Mouse (Mus musculus) hindbrain, embryonic 16.5 days (tissue): ENCODE data around the gene Fars2. TPM values are rescaled to one million over a fixed set of nuclear protein-coding genes. Genes with fewer than 3 reads are reported as not detected.
A peak's percentile ranks its signal among the peaks of the same experiment; 100 is the strongest.
"Not testable (repeated sequence)": the region's sequence is repeated elsewhere in the genome, so short reads cannot be mapped to it uniquely, and the experiment has no call there.

ENCODE experiments used
- ATAC-seq: fragments of 200-750 bp; cut with Nextera tagmentation; 2 replicates; pipeline ENCODE4 v1.8.0; 2017; ENCODE audit warnings: moderate TSS enrichment, moderate library complexity
- H3K27ac ChIP-seq: fragments of 300-500 bp; sonication (generic); 2 replicates; pipeline ENCODE4 v1.5.1; 2014; ENCODE audit warnings: low read depth, mild to moderate bottlenecking, control low read depth, low read length, moderate library complexity
- H3K27me3 ChIP-seq: fragments of 300-500 bp; sonication (generic); replicated peaks from 2 replicates; pipeline ENCODE4 v1.6.1; 2014; ENCODE audit warnings: low read length; ENCODE audit not compliant: control insufficient read depth, insufficient read depth
- H3K36me3 ChIP-seq: fragments of 300-500 bp; sonication (generic); 2 replicates; pipeline ENCODE4 v1.6.1; 2014; ENCODE audit warnings: mild to moderate bottlenecking, low read length, moderate library complexity, mixed read lengths; ENCODE audit not compliant: control insufficient read depth, insufficient read depth
- H3K4me1 ChIP-seq: fragments of 300-500 bp; sonication (generic); 2 replicates; pipeline ENCODE4 v1.6.1; 2014; ENCODE audit warnings: low read depth, low read length; ENCODE audit not compliant: control insufficient read depth, insufficient read depth
- H3K4me2 ChIP-seq: fragments of 300-500 bp; sonication (generic); 2 replicates; pipeline ENCODE4 v1.6.1; 2014; ENCODE audit warnings: mild to moderate bottlenecking, low read length, control low read depth, moderate library complexity
- H3K4me3 ChIP-seq: fragments of 300-500 bp; sonication (generic); 2 replicates; pipeline ENCODE4 v1.5.1; 2014; ENCODE audit warnings: mild to moderate bottlenecking, low read length, control low read depth, moderate library complexity
- H3K9ac ChIP-seq: fragments of 300-500 bp; sonication (generic); 2 replicates; pipeline ENCODE4 v1.6.1; 2014; ENCODE audit warnings: low read depth, mild to moderate bottlenecking, control low read depth, low read length, moderate library complexity
- H3K9me3 ChIP-seq: fragments of 300-500 bp; sonication (generic); 2 replicates; pipeline ENCODE4 v1.6.1; 2014; ENCODE audit warnings: mild to moderate bottlenecking, low read length, moderate library complexity; ENCODE audit not compliant: control insufficient read depth
- WGBS: fragments of 180-500 bp; shearing (Covaris S2); extraction: QIAGEN DNeasy Blood & Tissue Kit; methylation state at CpG from one replicate; pipeline ENCODE4 v1.1.7; 2014; 5-methylcytosine and 5-hydroxymethylcytosine counted together
- polyA plus RNA-seq: library from polyadenylated mRNA; unstranded; fragments of >200 nt; fragmentation: Nextera tagmentation; extraction: Ambion mirVana; gene quantifications from 2 replicates; pipeline ENCODE4 v1.2.1, GENCODE M21; 2015

The Fars2 gene
- polyA plus RNA-seq, 1 experiment from 2014 or later, result 29.2 TPM

DNA sequence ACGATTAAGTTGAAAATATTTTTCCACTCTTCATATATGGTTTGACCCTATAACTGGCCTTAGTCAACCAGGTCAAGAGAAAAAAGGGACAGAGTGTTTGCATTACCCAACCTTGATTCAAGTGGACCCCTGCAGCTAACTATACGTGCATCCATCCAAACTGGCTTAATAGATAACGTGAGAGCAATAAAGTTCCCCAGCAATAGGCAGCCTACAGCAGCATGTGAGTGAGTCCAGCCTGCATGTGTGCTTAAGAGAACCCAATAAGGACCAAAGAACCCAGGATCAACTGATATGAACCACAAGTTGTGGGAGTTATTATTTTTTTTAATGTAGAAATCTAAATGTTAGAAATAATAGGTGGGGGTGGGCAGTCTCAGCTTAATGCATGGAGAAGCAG is 213.3 kb downstream of the Fars2 start:
- Histone ChIP-seq H3K4me3 (no peak overlapping the region), H3K27me3 (no peaks in the 10 kb centered on the region), H3K4me2 (no peak overlapping the region), H3K9ac (no peak overlapping the region), H3K36me3 (no peaks in the 10 kb centered on the region), H3K27ac (no peak overlapping the region), H3K9me3 (no peaks in the 10 kb centered on the region), H3K4me1 (no peaks in the 10 kb centered on the region)
- no peak for ATAC-seq
- WGBS, result 72% methylated on average over 3 of the region's 3 CpGs

DNA sequence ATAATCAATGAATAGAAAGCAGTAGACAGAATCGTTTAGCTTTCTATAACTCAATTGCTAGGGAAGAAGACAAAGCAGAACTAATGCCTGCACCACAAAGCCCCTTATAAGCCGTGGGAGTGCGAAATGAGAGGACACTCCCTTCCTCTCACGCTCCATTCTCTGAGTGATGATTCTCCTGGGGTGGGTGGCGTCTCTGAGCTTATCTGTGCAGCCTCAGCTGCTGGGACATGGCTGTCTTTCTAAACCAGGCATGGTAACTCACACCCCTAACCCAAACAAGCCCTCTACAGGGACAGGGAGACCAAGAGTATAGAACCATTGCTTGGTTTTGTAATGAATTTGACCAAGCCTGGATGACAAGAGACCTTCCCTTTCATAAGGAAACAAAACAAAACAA is 217.5 kb downstream of the Fars2 start:
- Histone ChIP-seq H3K27me3 (no peaks in the 10 kb centered on the region), H3K36me3 (no peaks in the 10 kb centered on the region), H3K4me1 (no peaks in the 10 kb centered on the region), H3K9me3 (no peaks in the 10 kb centered on the region), H3K4me3 (no peak overlapping the region), H3K9ac (no peak overlapping the region), H3K27ac (no peak overlapping the region), H3K4me2 (no peak overlapping the region)
- WGBS, result 34% methylated on average over 5 of the region's 5 CpGs
- ATAC-seq, result no peak

DNA sequence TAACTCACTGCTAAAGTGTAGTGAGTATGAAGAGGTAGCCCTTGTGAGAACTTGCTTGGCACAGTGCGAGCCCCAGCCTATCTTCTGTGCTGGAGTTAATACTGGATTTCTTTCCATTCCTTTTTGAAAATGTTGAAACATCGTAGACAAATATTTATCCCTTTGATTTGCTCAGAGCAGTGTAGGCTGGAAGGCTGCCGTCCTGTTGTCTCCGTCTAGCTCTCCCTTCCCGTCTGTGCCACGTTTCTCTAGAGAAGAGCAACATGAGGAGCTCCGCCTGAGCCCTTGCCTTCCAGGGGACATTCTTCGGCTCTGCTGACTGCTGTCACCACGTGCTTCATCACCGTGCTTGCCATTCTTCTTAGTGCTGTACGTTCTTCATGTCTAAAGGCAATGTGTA is 234.3 kb downstream of the Fars2 start:
- no peaks in the 10 kb centered on the region for H3K36me3 ChIP-seq
- H3K9ac ChIP-seq, result no peak overlapping the region
- H3K27me3 ChIP-seq, result no peaks in the 10 kb centered on the region
- 79% methylated on average over 11 of the region's 11 CpGs for WGBS
- no peaks in the 10 kb centered on the region for H3K4me1 ChIP-seq
- no peaks in the 10 kb centered on the region for H3K9me3 ChIP-seq
- no peak for ATAC-seq
- H3K4me2 ChIP-seq, result no peak overlapping the region
- no peak overlapping the region for H3K27ac ChIP-seq
- no peak overlapping the region for H3K4me3 ChIP-seq

DNA sequence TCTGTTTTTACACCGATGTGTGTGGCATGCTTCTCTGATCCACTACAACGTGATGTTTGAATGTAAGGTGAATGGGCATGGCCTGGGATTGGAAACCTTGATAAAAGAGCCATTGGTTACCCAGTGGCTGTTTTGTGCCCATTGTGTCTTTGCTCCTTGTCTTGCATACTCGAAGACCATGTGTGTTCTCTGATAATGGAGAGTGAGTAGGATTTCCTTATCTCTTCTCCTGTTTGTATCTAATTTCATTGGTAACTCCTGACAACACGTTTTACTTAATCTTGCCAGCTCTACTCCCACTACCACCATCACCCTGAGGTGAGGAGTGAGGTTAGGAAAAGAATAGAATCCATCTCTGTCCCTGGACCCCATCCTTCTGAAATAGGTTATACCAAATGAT is 240.3 kb downstream of the Fars2 start:
- no peaks in the 10 kb centered on the region for H3K36me3 ChIP-seq
- no peak overlapping the region for H3K27ac ChIP-seq
- no peak overlapping the region for H3K9ac ChIP-seq
- WGBS, result 76% methylated on average over 4 of the region's 4 CpGs
- ATAC-seq, result no peak
- no peak overlapping the region for H3K4me2 ChIP-seq
- no peak overlapping the region for H3K4me3 ChIP-seq
- no peaks in the 10 kb centered on the region for H3K4me1 ChIP-seq
- H3K9me3 ChIP-seq, result no peaks in the 10 kb centered on the region
- H3K27me3 ChIP-seq, result no peaks in the 10 kb centered on the region

DNA sequence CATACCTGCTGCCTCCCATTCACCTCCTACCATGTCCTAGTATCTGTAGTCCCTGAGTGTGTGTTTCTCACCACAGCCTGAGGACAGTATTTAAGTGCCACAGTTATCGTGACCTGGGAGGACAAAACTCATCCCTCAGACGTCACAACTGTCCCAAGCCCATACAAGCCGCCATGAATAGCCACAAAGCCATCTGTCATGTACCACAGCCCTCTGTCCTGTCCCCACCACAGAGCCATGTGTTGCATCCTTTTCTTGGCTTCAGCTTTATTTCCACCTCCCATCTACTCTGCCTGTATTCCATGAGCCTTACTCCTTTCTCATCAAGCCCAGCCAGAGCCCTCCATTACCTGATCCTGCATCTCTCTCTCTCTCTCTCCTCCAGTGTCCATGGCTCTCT is 244.2 kb downstream of the Fars2 start:
- Histone ChIP-seq H3K4me1 (no peaks in the 10 kb centered on the region), H3K4me2 (no peak overlapping the region), H3K36me3 (no peaks in the 10 kb centered on the region), H3K9me3 (no peaks in the 10 kb centered on the region), H3K9ac (no peak overlapping the region), H3K4me3 (no peak overlapping the region), H3K27me3 (no peaks in the 10 kb centered on the region), H3K27ac (no peak overlapping the region)
- ATAC-seq, result no peak
- WGBS, result 86% methylated on average over 3 of the region's 3 CpGs

DNA sequence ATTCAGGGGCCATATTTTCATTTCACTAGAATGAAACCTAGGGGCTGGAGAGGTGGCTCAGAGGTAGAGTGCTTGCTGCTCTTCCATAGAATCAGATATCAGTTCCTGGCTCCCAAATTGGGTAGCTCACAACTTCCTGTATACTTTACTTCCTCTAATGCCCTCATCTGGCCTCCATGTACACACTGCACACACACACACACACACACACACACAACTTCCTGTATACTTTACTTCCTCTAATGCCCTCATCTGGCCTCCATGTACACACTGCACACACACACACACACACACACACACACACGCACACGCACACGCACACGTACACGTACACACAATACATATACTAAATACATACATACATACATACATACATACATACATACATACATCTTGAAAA is 248.5 kb downstream of the Fars2 start:
- not testable (repeated sequence) for H3K36me3 ChIP-seq, H3K27me3 ChIP-seq, H3K9me3 ChIP-seq, H3K4me3 ChIP-seq, ATAC-seq, H3K27ac ChIP-seq, H3K4me1 ChIP-seq, H3K9ac ChIP-seq, H3K4me2 ChIP-seq
- 94% methylated on average over 5 of the region's 5 CpGs for WGBS

DNA sequence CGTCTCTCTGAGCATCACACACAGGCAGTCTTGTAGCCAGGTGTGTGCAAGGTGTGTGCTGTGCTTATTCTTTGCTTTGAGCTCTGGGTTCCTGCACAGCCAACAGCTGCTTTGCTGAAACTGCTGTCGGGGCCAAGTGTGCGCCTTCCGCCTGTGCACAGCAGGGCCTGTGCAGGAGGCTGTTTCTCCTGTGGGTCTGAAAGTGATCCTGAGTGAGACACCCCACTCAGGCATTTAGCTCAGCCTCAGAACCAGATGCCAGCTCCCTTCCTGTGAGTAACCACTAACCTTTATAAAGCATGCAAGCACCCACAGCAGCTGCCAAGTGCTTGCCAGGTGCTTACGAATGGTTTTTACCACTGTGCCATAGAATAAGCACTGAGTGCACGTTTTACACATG is 249.1 kb downstream of the Fars2 start:
- no peak for ATAC-seq
- WGBS, result 90% methylated on average over 6 of the region's 6 CpGs
- Histone ChIP-seq H3K27ac (no peak overlapping the region), H3K27me3 (no peaks in the 10 kb centered on the region), H3K4me3 (no peak overlapping the region), H3K36me3 (no peaks in the 10 kb centered on the region), H3K4me1 (no peaks in the 10 kb centered on the region; the same call in 1 of the 2 replicates), H3K9ac (no peak overlapping the region), H3K9me3 (no peaks in the 10 kb centered on the region), H3K4me2 (no peak overlapping the region)

DNA sequence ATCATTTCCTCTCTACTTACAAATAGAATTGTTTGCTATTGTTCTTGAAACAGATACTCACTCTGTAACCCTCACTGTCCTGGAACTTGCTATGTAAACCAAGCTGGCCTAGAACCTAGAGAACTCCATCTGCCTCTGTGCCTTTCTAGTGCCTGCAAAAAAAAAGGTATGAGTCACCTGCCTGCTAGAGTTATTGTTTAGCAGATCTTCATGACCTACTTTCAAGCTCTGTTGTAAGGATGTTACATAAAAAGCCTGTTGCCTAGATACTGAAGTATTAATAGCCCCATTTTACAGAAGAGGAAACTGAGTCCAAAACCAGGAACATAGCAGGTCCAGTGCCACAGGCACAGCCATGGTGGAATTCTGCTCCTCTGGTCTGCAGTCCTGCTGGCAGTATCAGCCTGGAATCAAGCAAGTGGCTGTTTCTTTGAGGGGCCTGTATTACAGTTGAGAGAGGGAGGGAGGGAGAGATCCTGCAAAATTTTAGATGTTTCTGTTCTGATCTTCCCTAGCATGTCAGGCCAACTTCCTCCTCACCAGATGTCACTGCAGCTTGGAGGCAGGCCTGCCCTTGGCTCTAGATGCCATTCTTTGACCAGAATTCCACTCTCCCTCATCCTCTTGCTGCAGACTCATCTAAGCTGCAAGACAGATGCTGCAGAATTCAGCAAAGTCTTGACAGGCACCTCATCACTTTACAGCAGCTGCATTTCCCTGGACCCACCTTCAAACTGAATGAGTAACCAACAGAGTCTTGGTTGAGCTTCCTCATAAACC is 250.7 kb downstream of the Fars2 start:
- no peaks in the 10 kb centered on the region for H3K27me3 ChIP-seq
- H3K36me3 ChIP-seq, result no peaks in the 10 kb centered on the region
- H3K9ac ChIP-seq, result no peak overlapping the region
- H3K4me2 ChIP-seq, result no peak overlapping the region
- no peak for ATAC-seq
- no peak overlapping the region for H3K4me3 ChIP-seq
- no peaks in the 10 kb centered on the region for H3K9me3 ChIP-seq
- no peaks in the 10 kb centered on the region; the same call in 1 of the 2 replicates for H3K4me1 ChIP-seq
- H3K27ac ChIP-seq, result no peak overlapping the region

DNA sequence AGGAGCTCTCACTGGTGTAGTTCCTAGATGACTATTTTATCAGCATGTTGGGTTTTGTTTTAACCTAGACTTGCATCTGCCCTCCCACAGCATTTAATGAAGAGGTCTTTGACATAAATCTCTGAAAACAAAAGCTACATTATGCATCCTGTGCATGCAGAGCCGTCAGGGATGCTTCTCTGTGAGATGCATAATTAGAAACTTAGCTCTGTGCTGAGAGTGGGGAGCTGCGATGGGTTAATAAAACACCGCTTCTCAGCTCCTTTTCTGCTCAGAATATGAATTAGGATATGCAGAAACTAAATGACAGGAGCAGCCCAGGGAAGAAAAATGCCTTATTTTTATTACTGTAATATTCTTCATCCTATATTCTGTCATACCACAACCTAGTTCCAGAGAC is 251.6 kb downstream of the Fars2 start:
- no peak overlapping the region for H3K4me2 ChIP-seq
- no peak overlapping the region for H3K27ac ChIP-seq
- no peak overlapping the region for H3K4me3 ChIP-seq
- peak; percentile 73 for ATAC-seq
- H3K9ac ChIP-seq, result no peak overlapping the region
- H3K9me3 ChIP-seq, result no peaks in the 10 kb centered on the region
- WGBS, result 13% methylated on average over 3 of the region's 3 CpGs
- no peaks in the 10 kb centered on the region; the same call in 1 of the 2 replicates for H3K4me1 ChIP-seq
- H3K27me3 ChIP-seq, result no peaks in the 10 kb centered on the region
- no peaks in the 10 kb centered on the region for H3K36me3 ChIP-seq
